Mouse (Mus musculus) left cerebral cortex, postnatal 4 days (tissue): ENCODE results near the gene Fam69a. TPM values are rescaled to one million over a fixed set of nuclear protein-coding genes. Genes with fewer than 3 reads are reported as not detected.
A peak's percentile ranks its signal among the peaks of the same experiment; 100 is the strongest.
"Not testable (repeated sequence)": the region's sequence is repeated elsewhere in the genome, so short reads cannot be mapped to it uniquely, and the experiment has no call there.

Source experiments
- DNase-seq: peaks from one replicate; pipeline ENCODE4 v3.0.0-alpha.2; 2022
- intact Hi-C: fragments of 180-260 bp; cut with DNase I; formaldehyde crosslinking; loops from one replicate; pipeline ENCODE4 v1.15.1; 2025
- total RNA-seq, 2 experiments: library from RNA; stranded (reverse); gene quantifications; 2 replicates each; pipeline ENCODE4 v1.2.3; 2021

Fam69a gene
- total RNA-seq, 2 experiments from 2014 or later = 36.3 to 37.9 TPM

- intact Hi-C loops = loop anchor here (10.0 kb wide), 1 partner anchor 184 kb away; no protein-coding TSS in a partner anchor
- DNase-seq = no peak
Observed at GRCm38 (mm10) chr5:107911012-107911411, 75.9 kb downstream of the Fam69a start.

- intact Hi-C loops = loop anchor here (10.0 kb wide), 1 partner anchor 185 kb away; no protein-coding TSS in a partner anchor
- DNase-seq = no peak
Observed at GRCm38 (mm10) chr5:107910084-107910616, 76.7 kb downstream of the Fam69a start.

- DNase-seq = no peak
- intact Hi-C loops = loop anchor here (10.0 kb wide), 2 partner anchors 185 to 295 kb away; no protein-coding TSS in a partner anchor
Observed at GRCm38 (mm10) chr5:107909668-107910067, 77.2 kb downstream of the Fam69a start.

GRCm38 (mm10) chr5:107908514-107909110 is 78.3 kb downstream of the Fam69a start:
- no peak for DNase-seq
- intact Hi-C loops = loop anchor here (10.0 kb wide), 1 partner anchor 294 kb away; no protein-coding TSS in a partner anchor

- DNase-seq = no peak
- intact Hi-C loops = loop anchor here (10.0 kb wide), 1 partner anchor 290 kb away; no protein-coding TSS in a partner anchor
Observed at GRCm38 (mm10) chr5:107904325-107904724, 82.6 kb downstream of the Fam69a start.

- DNase-seq = peak; percentile 8
- intact Hi-C loops = loop anchor here (10.0 kb wide), 1 partner anchor 286 kb away; no protein-coding TSS in a partner anchor
Observed at GRCm38 (mm10) chr5:107901014-107901615, 85.8 kb downstream of the Fam69a start.

GRCm38 (mm10) chr5:107900206-107901013 is 86.5 kb downstream of the Fam69a start, which contains the start of gene Rpl5:
Gene Rpl5 (plus strand): TSS chr5:107900502.
- DNase-seq = peak; percentile 97
- intact Hi-C loops = loop anchor here (10.0 kb wide), 1 partner anchor 286 kb away; no protein-coding TSS in a partner anchor

- intact Hi-C loops = no loop called here
Observed at GRCm38 (mm10) chr5:107896265-107896664, 90.6 kb downstream of the Fam69a start.

GRCm38 (mm10) chr5:107894676-107895075 is 92.2 kb downstream of the Fam69a start:
- intact Hi-C loops = no loop called here
- DNase-seq = no peak

More at GRCm38 (mm10) chr5:107896265-107896664, 90.6 kb downstream of the Fam69a start:
- no peak for DNase-seq

GRCm38 (mm10) chr5:107891515-107891914 is 95.4 kb downstream of the Fam69a start:
- intact Hi-C loops, DNase-seq: not testable (repeated sequence)

GRCm38 (mm10) chr5:107889994-107890888 is 96.6 kb downstream of the Fam69a start:
- peak; percentile 17 for DNase-seq
- intact Hi-C loops = no loop called here

- intact Hi-C loops = no loop called here
- no peak for DNase-seq
Observed at GRCm38 (mm10) chr5:107880710-107881109, 106.2 kb downstream of the Fam69a start.

GRCm38 (mm10) chr5:107877053-107877452 is 109.8 kb downstream of the Fam69a start:
- no peak for DNase-seq
- intact Hi-C loops = no loop called here

GRCm38 (mm10) chr5:107875261-107875611 is 111.6 kb downstream of the Fam69a start:
- intact Hi-C loops = no loop called here

GRCm38 (mm10) chr5:107874561-107875260 is 112.2 kb downstream of the Fam69a start, which contains the start of gene Evi5:
Gene Evi5 (minus strand): TSS chr5:107875107.
- intact Hi-C loops = no loop called here
- no peak for DNase-seq

More at GRCm38 (mm10) chr5:107875261-107875611, 111.6 kb downstream of the Fam69a start:
- DNase-seq = no peak

GRCm38 (mm10) chr5:107873886-107874302 is 113.0 kb downstream of the Fam69a start:
- no peak for DNase-seq

GRCm38 (mm10) chr5:107873330-107873729 is 113.6 kb downstream of the Fam69a start:
- intact Hi-C loops = no loop called here
- DNase-seq = no peak

More at GRCm38 (mm10) chr5:107873886-107874302, 113.0 kb downstream of the Fam69a start:
- intact Hi-C loops = no loop called here

- no peak for DNase-seq
- intact Hi-C loops = no loop called here
Observed at GRCm38 (mm10) chr5:107869701-107870100, 117.2 kb downstream of the Fam69a start.

GRCm38 (mm10) chr5:107868905-107869424 is 117.9 kb downstream of the Fam69a start:
- peak; percentile 94 for DNase-seq
- intact Hi-C loops = no loop called here
